Mouse (Mus musculus) bone marrow macrophage, adult 2 months (primary cell): ENCODE data around the gene Prmt7.

Source experiments
- CTCF ChIP-seq: IDR thresholded peaks from 2 replicates; pipeline ENCODE4 v1.5.1; 2012; ENCODE audit warnings: low read depth, mild to moderate bottlenecking, low read length, moderate library complexity
- POLR2A ChIP-seq: IDR thresholded peaks from 2 replicates; pipeline ENCODE4 v1.6.1; 2012; ENCODE audit warnings: mild to moderate bottlenecking, low read depth, low read length, borderline replicate concordance

- TF ChIP-seq CTCF, result peak; percentile 43; the same call in 1 of the 2 replicates
- TF ChIP-seq POLR2A, result no peak
Observed at GRCm38 (mm10) chr8:106258169-106258568, 47.4 kb downstream of the Prmt7 start.
